Comparison of ENCODE assay signal across 8 mouse cellular contexts in the genomic region with DNA sequence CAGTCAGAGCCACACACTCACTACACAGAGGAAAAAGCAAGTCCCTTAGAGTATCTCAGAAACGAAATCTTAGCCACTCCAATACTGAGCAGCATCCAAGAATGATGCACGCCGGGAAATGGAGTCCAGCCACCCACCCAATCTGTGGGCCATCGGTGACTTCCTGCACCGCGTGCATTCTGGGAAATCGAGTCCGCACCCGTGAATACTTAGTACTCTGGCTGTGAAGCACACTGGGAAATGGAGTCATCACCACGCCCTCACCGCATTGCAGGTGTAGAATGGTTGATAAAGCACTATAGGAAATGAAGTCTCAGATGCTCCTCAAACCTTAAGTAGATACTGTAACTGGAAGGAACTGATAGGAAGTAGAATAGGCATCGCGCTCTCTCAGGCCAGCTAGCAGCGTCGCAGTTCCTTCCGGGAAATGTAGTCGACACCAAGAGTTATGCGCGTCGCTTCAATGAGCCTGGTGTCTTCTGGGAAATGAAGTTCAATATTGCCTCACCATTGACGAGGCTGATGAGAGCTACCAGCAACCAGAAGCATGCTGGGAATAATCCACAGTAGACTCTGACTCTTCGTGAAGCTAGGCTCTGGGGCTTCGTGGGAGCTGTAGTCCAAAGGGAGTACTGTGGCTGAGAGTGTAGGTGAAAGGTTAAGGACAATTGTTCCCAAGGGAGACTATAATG. TPM values are rescaled to one million over a fixed set of nuclear protein-coding genes. Genes with fewer than 3 reads are reported as not detected.
A peak's percentile ranks its signal among the peaks of the same experiment; 100 is the strongest.
DNase-seq lines count a peak whose midpoint lies in the region; ATAC-seq lines count a peak whose summit lies in the region.

No protein-coding gene starts in this region.

- intact Hi-C loops in heart, postnatal 14 days (cut with DNase I), result loop anchor here (5.0 kb wide), 1 partner anchor 144 kb away; no protein-coding TSS in a partner anchor

- no peaks in the 10 kb centered on the region for H3K27me3 ChIP-seq in forebrain, embryonic 14.5 days (replicated peaks; ENCODE audit: control insufficient read depth, insufficient read depth, low read length)
- no peaks in the 10 kb centered on the region for H3K27me3 ChIP-seq in neural tube, embryonic 15.5 days (replicated peaks)

- no peaks in the 10 kb centered on the region for H3K9me3 ChIP-seq in forebrain, embryonic 14.5 days (replicated peaks; ENCODE audit: control insufficient read depth, low read length)
- H3K9me3 ChIP-seq in neural tube, embryonic 15.5 days (replicated peaks), result no peaks in the 10 kb centered on the region

- WGBS in forebrain, embryonic 14.5 days, result under 1% methylated on average over 23 of the region's 23 CpGs
- WGBS in neural tube, embryonic 15.5 days, result under 1% methylated on average over 23 of the region's 23 CpGs

- peak overlapping the region; percentile 74 for H3K27ac ChIP-seq in forebrain, embryonic 14.5 days (ENCODE audit: low read depth, low read length)
- peak overlapping the region; percentile 88 for H3K27ac ChIP-seq in neural tube, embryonic 15.5 days (replicated peaks)

- H3K36me3 ChIP-seq in forebrain, embryonic 14.5 days (ENCODE audit: control insufficient read depth, insufficient read depth, low read length), result peaks cover 21% of the 10 kb centered on the region
- peaks cover 17% of the 10 kb centered on the region for H3K36me3 ChIP-seq in neural tube, embryonic 15.5 days

- ATAC-seq in forebrain, embryonic 14.5 days, result peak; percentile 89
- ATAC-seq in neural tube, embryonic 15.5 days (ENCODE audit: low FRiP score), result peak; percentile 92

- H3K4me3 ChIP-seq in forebrain, embryonic 14.5 days (ENCODE audit: low read depth, low read length), result peak overlapping the region; percentile 96
- H3K4me3 ChIP-seq in neural tube, embryonic 15.5 days (replicated peaks), result peak overlapping the region; percentile 86

- peak overlapping the region; percentile 98; the same call in 1 of the 2 replicates for H3K9ac ChIP-seq in forebrain, embryonic 14.5 days (ENCODE audit: low read length)
- H3K9ac ChIP-seq in neural tube, embryonic 15.5 days (replicated peaks), result peak overlapping the region; percentile 28; the same call in 1 of the 2 replicates

- peak overlapping the region; percentile 83 for H3K4me2 ChIP-seq in forebrain, embryonic 14.5 days (ENCODE audit: low read length)
- peak overlapping the region; percentile 80 for H3K4me2 ChIP-seq in neural tube, embryonic 15.5 days

- peak; percentile 96 for DNase-seq in ES-CJ7 (ENCODE audit: low read depth, low spot score)
- peak; percentile 93 for DNase-seq in cerebellum, adult 11 months
- DNase-seq in forebrain, embryonic 14.5 days (ENCODE audit: low spot score), result peak; percentile 99
- peak; percentile 88 to 91 for DNase-seq in heart, postnatal 14 days
- DNase-seq in layer of hippocampus, adult 11-12 months (ENCODE audit: low spot score), result peak; percentile 97
- peak; percentile 95 to 96 for DNase-seq in lung, adult 18-20 months
- DNase-seq in testis, postnatal 14 days (ENCODE audit: low spot score), result peak; percentile 93

- peaks cover 16% of the 10 kb centered on the region for H3K4me1 ChIP-seq in forebrain, embryonic 14.5 days (ENCODE audit: control insufficient read depth, insufficient read depth, low read length)
- peaks cover 51% of the 10 kb centered on the region for H3K4me1 ChIP-seq in neural tube, embryonic 15.5 days

RNA-seq across cellular contexts. Expression of gene Gsk3a, which starts 0.5 kb away (rescaled TPM):
- 20.2 and 20.5 TPM in 2 replicates for polyA plus RNA-seq in forebrain, embryonic 14.5 days (2014; fragmentation: Nextera tagmentation; extraction: Ambion mirVana)
- total RNA-seq in heart, postnatal 14 days (2021), result 10 to 100 TPM; 58.6 to 66.6 TPM
- 16.0 and 16.3 TPM in 2 replicates for polyA plus RNA-seq in neural tube, embryonic 15.5 days (2015; fragmentation: Nextera tagmentation; extraction: Ambion mirVana)

RNA-seq across cellular contexts. Expression of gene Erf, which starts 12.4 kb away (rescaled TPM):
- polyA plus RNA-seq in forebrain, embryonic 14.5 days (2014; fragmentation: Nextera tagmentation; extraction: Ambion mirVana), result 7.7 and 8.2 TPM in 2 replicates
- total RNA-seq in heart, postnatal 14 days (2021), result 10 to 100 TPM; 32.8 to 33.2 TPM
- polyA plus RNA-seq in neural tube, embryonic 15.5 days (2015; fragmentation: Nextera tagmentation; extraction: Ambion mirVana), result 3.7 and 6.5 TPM in 2 replicates

RNA-seq across cellular contexts. Expression of gene Zfp526, which starts 16.9 kb away (rescaled TPM):
- 2.3 and 2.8 TPM in 2 replicates for polyA plus RNA-seq in forebrain, embryonic 14.5 days (2014; fragmentation: Nextera tagmentation; extraction: Ambion mirVana)
- total RNA-seq in heart, postnatal 14 days (2021), result 1 to 10 TPM; 8.0 to 9.1 TPM
- polyA plus RNA-seq in neural tube, embryonic 15.5 days (2015; fragmentation: Nextera tagmentation; extraction: Ambion mirVana), result 1.7 and 2.3 TPM in 2 replicates

RNA-seq across cellular contexts. Expression of gene Dedd2, which starts 17.7 kb away (rescaled TPM):
- 10.8 and 12.5 TPM in 2 replicates for polyA plus RNA-seq in forebrain, embryonic 14.5 days (2014; fragmentation: Nextera tagmentation; extraction: Ambion mirVana)
- 10 to 100 TPM; 17.9 to 19.2 TPM for total RNA-seq in heart, postnatal 14 days (2021)
- polyA plus RNA-seq in neural tube, embryonic 15.5 days (2015; fragmentation: Nextera tagmentation; extraction: Ambion mirVana), result 16.7 and 17.7 TPM in 2 replicates

RNA-seq across cellular contexts. Expression of gene Cic, which starts 29.3 kb away (rescaled TPM):
- 37.4 and 38.7 TPM in 2 replicates for polyA plus RNA-seq in forebrain, embryonic 14.5 days (2014; fragmentation: Nextera tagmentation; extraction: Ambion mirVana)
- 10 to 100 TPM; 71.2 to 78.7 TPM for total RNA-seq in heart, postnatal 14 days (2021)
- 33.3 and 37.2 TPM in 2 replicates for polyA plus RNA-seq in neural tube, embryonic 15.5 days (2015; fragmentation: Nextera tagmentation; extraction: Ambion mirVana)

Comparison
In these comparisons a context has a peak if more than half of its experiments do, and no peak if none do; other contexts are left out.
1. Peak in every context shown above with its lines: DNase-seq, ATAC-seq, H3K4me3 ChIP-seq and H3K27ac ChIP-seq.